Mouse (Mus musculus): ENCODE measurements at regions not wholly inside any gene's neighbourhood (a gene's known extent, or its start where the extent isn't known, plus 50 kb on each side); places are given as distances from the start of the nearest gene placed in this dataset.

GRCm38 (mm10) chr13:5519181-5519580, 342.1 kb upstream of the Klf6 start:
- H3K36me3 ChIP-seq (ENCODE audit: control insufficient read depth in 1 of 2, insufficient read depth in 2 of 2, low read length in 2 of 2): no peaks in the 10 kb centered on the region
- no peaks in the 10 kb centered on the region for H3K27me3 ChIP-seq (ENCODE audit: control insufficient read depth in 1 of 2, insufficient read depth in 2 of 2, low read length in 2 of 2)
- no peak overlapping the region for H3K27ac ChIP-seq (ENCODE audit: control insufficient read depth, low read depth, low read length)
- no peaks in the 10 kb centered on the region for H3K79me2 ChIP-seq (ENCODE audit: control insufficient read depth, insufficient read depth, low read length, poor library complexity)
- no peak overlapping the region for H3K9ac ChIP-seq (ENCODE audit: control insufficient read depth, low read depth, low read length, poor library complexity, severe bottlenecking)
- TF ChIP-seq POLR2A (IDR thresholded peaks at IDR 0.05; ENCODE audit: control insufficient read depth in 1 of 2, insufficient read depth in 1 of 2, low read depth in 1 of 2, low read length in 2 of 2, poor library complexity in 1 of 2) (no peak), EP300 (IDR thresholded peaks at IDR 0.05; ENCODE audit: low read depth in 1 of 2, low read length in 2 of 2) (no peak), RAD21 (IDR thresholded peaks at IDR 0.05; ENCODE audit: low read depth, low read length) (no peak), MAZ (IDR thresholded peaks at IDR 0.05; ENCODE audit: low read depth, low read length) (no peak), JUND (IDR thresholded peaks at IDR 0.05; ENCODE audit: low read depth, low read length) (no peak), SIN3A (IDR thresholded peaks at IDR 0.05; ENCODE audit: low read length) (no peak), USF2 (IDR thresholded peaks at IDR 0.05; ENCODE audit: borderline replicate concordance in 1 of 2, insufficient read depth in 1 of 2, low read depth in 1 of 2, low read length in 2 of 2) (no peak), CTCF (IDR thresholded peaks at IDR 0.05 in 2 of 3, conservative IDR thresholded peaks at IDR 0.05 in 1 of 3; ENCODE audit: control insufficient read depth in 1 of 3, insufficient read depth in 1 of 3, low read depth in 2 of 3, low read length in 3 of 3, poor library complexity in 1 of 3, severe bottlenecking in 1 of 3) (no peak), MAX (IDR thresholded peaks at IDR 0.05; ENCODE audit: low read length) (no peak), MYC (IDR thresholded peaks at IDR 0.05; ENCODE audit: low read depth, low read length) (no peak), RCOR1 (IDR thresholded peaks at IDR 0.05; ENCODE audit: low read depth, low read length) (no peak), ZNF384 (IDR thresholded peaks at IDR 0.05; ENCODE audit: low read depth, low read length) (no peak), NELFE (IDR thresholded peaks at IDR 0.05; ENCODE audit: low read depth, low read length) (no peak), MYB (IDR thresholded peaks at IDR 0.05; ENCODE audit: low read depth, low read length) (no peak), ELF1 (IDR thresholded peaks at IDR 0.05; ENCODE audit: low read depth, low read length) (no peak), UBTF (IDR thresholded peaks at IDR 0.05; ENCODE audit: borderline replicate concordance, insufficient read depth, low read depth, low read length) (no peak), NRF1 (IDR thresholded peaks at IDR 0.05; ENCODE audit: insufficient read depth, low read depth, low read length, poor library complexity, severe bottlenecking) (no peak), TAL1 (IDR thresholded peaks at IDR 0.05; ENCODE audit: low read length) (no peak), E2F4 (IDR thresholded peaks at IDR 0.05; ENCODE audit: borderline replicate concordance, low read depth, low read length) (no peak), GABPA (IDR thresholded peaks at IDR 0.05; ENCODE audit: low read depth, low read length) (no peak)
- H3K9me3 ChIP-seq (replicated peaks; ENCODE audit: insufficient read depth, low read length): no peaks in the 10 kb centered on the region
- H3K4me1 ChIP-seq (ENCODE audit: control insufficient read depth in 1 of 2, insufficient read depth in 2 of 2, low read length in 2 of 2): no peaks in the 10 kb centered on the region
- no peak overlapping the region for H3K4me3 ChIP-seq (ENCODE audit: control insufficient read depth in 1 of 2, insufficient read depth in 1 of 2, low read depth in 2 of 2, low read length in 2 of 2)
- no peak for DNase-seq (ENCODE audit: low read depth, low spot score)

GRCm38 (mm10) chr13:5519600-5519999, 341.7 kb upstream of the Klf6 start:
- Histone ChIP-seq H3K4me1 (ENCODE audit: control insufficient read depth in 1 of 2, insufficient read depth in 2 of 2, low read length in 2 of 2) (no peaks in the 10 kb centered on the region), H3K27me3 (ENCODE audit: control insufficient read depth in 1 of 2, insufficient read depth in 2 of 2, low read length in 2 of 2) (no peaks in the 10 kb centered on the region), H3K36me3 (ENCODE audit: control insufficient read depth in 1 of 2, insufficient read depth in 2 of 2, low read length in 2 of 2) (no peaks in the 10 kb centered on the region), H3K79me2 (ENCODE audit: control insufficient read depth, insufficient read depth, low read length, poor library complexity) (no peaks in the 10 kb centered on the region), H3K27ac (ENCODE audit: control insufficient read depth, low read depth, low read length) (no peak overlapping the region), H3K9me3 (replicated peaks; ENCODE audit: insufficient read depth, low read length) (no peaks in the 10 kb centered on the region), H3K9ac (ENCODE audit: control insufficient read depth, low read depth, low read length, poor library complexity, severe bottlenecking) (no peak overlapping the region), H3K4me3 (ENCODE audit: control insufficient read depth in 1 of 2, insufficient read depth in 1 of 2, low read depth in 2 of 2, low read length in 2 of 2) (no peak overlapping the region)
- TF ChIP-seq JUND (IDR thresholded peaks at IDR 0.05; ENCODE audit: low read depth, low read length) (no peak), MYC (IDR thresholded peaks at IDR 0.05; ENCODE audit: low read depth, low read length) (no peak), ZNF384 (IDR thresholded peaks at IDR 0.05; ENCODE audit: low read depth, low read length) (no peak), ZKSCAN1 (IDR thresholded peaks at IDR 0.05; ENCODE audit: low read depth, low read length) (no peak), USF2 (IDR thresholded peaks at IDR 0.05; ENCODE audit: borderline replicate concordance in 1 of 2, insufficient read depth in 1 of 2, low read depth in 1 of 2, low read length in 2 of 2) (no peak), POLR2AphosphoS5 (IDR thresholded peaks at IDR 0.05; ENCODE audit: borderline replicate concordance, low read depth, low read length) (no peak)
- no peak for DNase-seq (ENCODE audit: low read depth, low spot score)

Measured in MEL (cell line).